Mouse (Mus musculus) liver, embryonic 15.5 days (tissue): Measurements from ENCODE around the gene Ube2h. TPM values are rescaled to one million over a fixed set of nuclear protein-coding genes. Genes with fewer than 3 reads are reported as not detected.

Experiments used
- ATAC-seq: fragments of 200-750 bp; cut with Nextera tagmentation; 2 replicates; pipeline ENCODE4 v1.8.0; 2017; ENCODE audit warnings: moderate number of reproducible peaks, mild to moderate bottlenecking, moderate library complexity; ENCODE audit not compliant: insufficient read depth
- H3K27ac ChIP-seq: fragments of 300-500 bp; sonication (generic); replicated peaks from 2 replicates; pipeline ENCODE4 v1.5.1; 2015; ENCODE audit warnings: mild to moderate bottlenecking, inconsistent platforms
- H3K27me3 ChIP-seq: fragments of 300-500 bp; sonication (generic); 2 replicates; pipeline ENCODE4 v1.6.1; 2015; ENCODE audit warnings: mild to moderate bottlenecking, inconsistent platforms
- H3K36me3 ChIP-seq: fragments of 300-500 bp; sonication (generic); replicated peaks from 2 replicates; pipeline ENCODE4 v1.6.1; 2015; ENCODE audit warnings: moderate library complexity, mild to moderate bottlenecking, inconsistent platforms
- H3K4me1 ChIP-seq: fragments of 300-500 bp; sonication (generic); replicated peaks from 2 replicates; pipeline ENCODE4 v1.6.1; 2015; ENCODE audit warnings: inconsistent platforms
- H3K4me2 ChIP-seq: fragments of 300-500 bp; sonication (generic); 2 replicates; pipeline ENCODE4 v1.6.1; 2015; ENCODE audit warnings: moderate library complexity, mild to moderate bottlenecking, inconsistent platforms
- H3K4me3 ChIP-seq: fragments of 300-500 bp; sonication (generic); replicated peaks from 2 replicates; pipeline ENCODE4 v1.5.1; 2015; ENCODE audit warnings: mild to moderate bottlenecking, inconsistent platforms
- H3K9ac ChIP-seq: fragments of 300-500 bp; sonication (generic); 2 replicates; pipeline ENCODE4 v1.6.1; 2015; ENCODE audit warnings: moderate library complexity, mild to moderate bottlenecking, inconsistent platforms
- H3K9me3 ChIP-seq: fragments of 300-500 bp; sonication (generic); replicated peaks from 2 replicates; pipeline ENCODE4 v1.6.1; 2016; ENCODE audit warnings: inconsistent platforms
- WGBS: fragments of 180-500 bp; shearing (Covaris S2); methylation state at CpG from one replicate; pipeline ENCODE4 v1.1.7; 2015; ENCODE audit warnings: mixed read lengths; ENCODE audit not compliant: insufficient replicate concordance; 5-methylcytosine and 5-hydroxymethylcytosine counted together
- microRNA counts: library from miRNA; unstranded; fragments of <30 nt; microRNA quantifications from one replicate; lab custom pipeline; 2016
- microRNA-seq: library from miRNA; unstranded; fragments of <30 nt; microRNA quantifications from one replicate; pipeline ENCODE4, GENCODE M21; 2016
- polyA plus RNA-seq: library from polyadenylated mRNA; unstranded; fragments of >200 nt; fragmentation: Nextera tagmentation; extraction: Ambion mirVana; gene quantifications from 2 replicates; pipeline ENCODE4 v1.2.1, GENCODE M21; 2015

Gene Ube2h
- polyA plus RNA-seq, 1 experiment from 2014 or later = 33.8 TPM

GRCm38 (mm10) chr6:30166349-30166748 lies 138.0 kb downstream of the Ube2h start:
- Histone ChIP-seq H3K4me3 (no peak overlapping the region), H3K36me3 (no peaks in the 10 kb centered on the region), H3K4me2 (no peak overlapping the region), H3K9ac (no peak overlapping the region), H3K27ac (no peak overlapping the region), H3K27me3 (peaks cover 96% of the 10 kb centered on the region), H3K9me3 (no peaks in the 10 kb centered on the region), H3K4me1 (peaks cover 8% of the 10 kb centered on the region; the same call in 1 of the 2 replicates)
- ATAC-seq = no peak
- WGBS = 20% methylated on average over 3 of the region's 3 CpGs

GRCm38 (mm10) chr6:30162091-30162490 lies 142.2 kb downstream of the Ube2h start:
- Histone ChIP-seq H3K4me1 (peaks cover 6% of the 10 kb centered on the region; the same call in 1 of the 2 replicates), H3K27ac (no peak overlapping the region), H3K27me3 (peaks cover 63% of the 10 kb centered on the region), H3K9ac (no peak overlapping the region), H3K4me2 (no peak overlapping the region), H3K9me3 (no peaks in the 10 kb centered on the region), H3K4me3 (no peak overlapping the region), H3K36me3 (no peaks in the 10 kb centered on the region)
- WGBS = 37% methylated on average over 7 of the region's 7 CpGs
- no peak for ATAC-seq

GRCm38 (mm10) chr6:30161618-30162017 lies 142.7 kb downstream of the Ube2h start:
- WGBS = 42% methylated on average over 2 of the region's 2 CpGs
- no peak for ATAC-seq
- Histone ChIP-seq H3K9ac (no peak overlapping the region), H3K4me3 (no peak overlapping the region), H3K27ac (no peak overlapping the region), H3K9me3 (no peaks in the 10 kb centered on the region), H3K27me3 (peaks cover 58% of the 10 kb centered on the region), H3K4me2 (no peak overlapping the region), H3K4me1 (peaks cover 6% of the 10 kb centered on the region; the same call in 1 of the 2 replicates), H3K36me3 (no peaks in the 10 kb centered on the region)

MicroRNAs within 50 kb of the gene (microRNA counts, 519-probe panel; counts per million panel counts)
- microRNA mmu-miR-182 (lab: Ali Mortazavi, UCI) = not detected
- 779 counts per million, percentile 1 among the panel's probes with 10 or more counts for microRNA mmu-miR-183 (lab: Ali Mortazavi, UCI)
- microRNA mmu-miR-96 (lab: Ali Mortazavi, UCI) = 2,697 counts per million, percentile 52 among the panel's probes with 10 or more counts

Small RNAs within 50 kb of the gene (microRNA-seq; reads per million reads assigned to microRNA genes)
- gene Mir182 (474 reads per million, percentile 69 among the genes with 10 or more reads in this experiment), gene Mir183 (411 reads per million, percentile 68 among the genes with 10 or more reads in this experiment), gene Mir96 (178 reads per million, percentile 59 among the genes with 10 or more reads in this experiment)

Other genes starting within 250 kb of the Ube2h start
- gene Zc3hc1, start 86.5 kb upstream of the Ube2h start, polyA plus RNA-seq = 25.1 TPM in 2 replicates
- gene Klhdc10, start 97.3 kb upstream of the Ube2h start, polyA plus RNA-seq = 8.2 and 8.3 TPM in 2 replicates
- gene Tmem209, start 205.2 kb upstream of the Ube2h start, polyA plus RNA-seq = 19.2 and 19.4 TPM in 2 replicates
- 0.14 and 0.21 TPM in 2 replicates for gene Ssmem1, start 205.3 kb upstream of the Ube2h start, polyA plus RNA-seq
- 1.7 and 7.5 TPM in 2 replicates for gene Cpa2, start 237.0 kb upstream of the Ube2h start, polyA plus RNA-seq